Mouse (Mus musculus): ENCODE measurements around the gene Lmbrd2.

The Lmbrd2 gene

DNA sequence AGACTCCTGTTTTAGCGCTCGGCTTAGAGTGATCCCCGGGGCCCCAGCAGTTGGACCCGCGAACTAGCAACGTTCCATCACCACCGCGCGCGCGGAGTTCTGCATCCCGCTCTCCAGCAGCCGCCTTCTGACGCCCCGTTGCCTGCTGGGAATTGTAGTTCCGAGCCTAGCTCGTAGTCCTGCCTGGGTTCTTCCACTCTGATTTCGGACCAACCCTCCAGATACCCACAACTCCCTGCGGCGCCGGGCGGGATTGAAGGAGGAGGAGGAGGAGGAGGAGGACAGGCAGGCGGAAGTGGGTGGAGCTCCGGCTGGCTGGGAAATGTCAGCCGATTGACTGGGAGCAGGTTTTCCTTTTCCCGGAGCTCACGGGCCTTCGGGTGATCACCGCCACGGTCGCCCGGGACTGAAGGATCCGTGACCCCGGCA is at the start of gene Lmbrd2:
Lmbrd2 (plus strand) TSS at position 299 of the 429 bp plus-strand sequence.
- peak; percentile 98 to 99 for DNase-seq

- no peak for DNase-seq
Measured at GRCm38 (mm10) chr15:9090662-9091061, 49.7 kb upstream of the Lmbrd2 start.

GRCm38 (mm10) chr15:9093598-9094365 is 46.6 kb upstream of the Lmbrd2 start:
- DNase-seq = no peak

DNA sequence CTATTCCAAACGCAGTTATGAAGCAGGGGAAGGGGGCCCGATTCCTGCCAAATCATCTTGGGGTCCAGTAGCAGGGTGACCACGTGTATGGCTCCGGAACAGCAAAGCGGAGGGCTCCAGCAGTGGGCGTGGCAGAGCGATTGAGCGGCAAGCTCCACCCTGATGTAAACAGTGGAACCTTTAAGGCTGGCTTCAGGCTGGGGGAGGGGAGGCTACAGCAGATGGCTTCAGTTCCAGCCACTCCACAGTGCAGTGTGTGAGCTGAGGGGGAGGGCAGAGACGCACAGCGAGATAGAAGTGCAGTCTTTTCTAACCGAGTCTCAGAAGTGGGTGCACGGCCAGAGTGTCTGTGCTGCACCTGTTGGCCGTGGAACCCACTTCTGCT is 46.0 kb upstream of the Lmbrd2 start:
- DNase-seq = peak; percentile 55 to 70

DNA sequence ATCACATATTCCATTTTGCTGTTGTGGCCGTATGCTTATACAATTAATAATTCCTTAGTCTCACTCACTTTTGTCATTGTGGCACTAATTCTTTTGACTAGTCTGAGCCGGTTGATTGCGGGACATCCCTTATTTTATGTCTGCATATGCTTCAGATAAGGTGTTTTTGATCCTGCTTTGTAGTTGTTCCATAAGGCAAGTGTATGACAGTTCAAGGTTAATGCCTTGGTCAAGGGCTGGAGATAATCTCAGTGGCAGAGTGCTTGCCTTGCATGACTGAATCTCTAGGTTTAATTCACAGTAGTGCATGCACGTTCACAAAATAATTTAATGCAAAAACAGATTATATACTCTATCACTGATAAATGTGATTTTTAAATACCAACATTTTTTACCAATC is 43.5 kb upstream of the Lmbrd2 start:
- no peak for DNase-seq

GRCm38 (mm10) chr15:9100446-9101077 is 39.8 kb upstream of the Lmbrd2 start:
- no peak for DNase-seq

DNA sequence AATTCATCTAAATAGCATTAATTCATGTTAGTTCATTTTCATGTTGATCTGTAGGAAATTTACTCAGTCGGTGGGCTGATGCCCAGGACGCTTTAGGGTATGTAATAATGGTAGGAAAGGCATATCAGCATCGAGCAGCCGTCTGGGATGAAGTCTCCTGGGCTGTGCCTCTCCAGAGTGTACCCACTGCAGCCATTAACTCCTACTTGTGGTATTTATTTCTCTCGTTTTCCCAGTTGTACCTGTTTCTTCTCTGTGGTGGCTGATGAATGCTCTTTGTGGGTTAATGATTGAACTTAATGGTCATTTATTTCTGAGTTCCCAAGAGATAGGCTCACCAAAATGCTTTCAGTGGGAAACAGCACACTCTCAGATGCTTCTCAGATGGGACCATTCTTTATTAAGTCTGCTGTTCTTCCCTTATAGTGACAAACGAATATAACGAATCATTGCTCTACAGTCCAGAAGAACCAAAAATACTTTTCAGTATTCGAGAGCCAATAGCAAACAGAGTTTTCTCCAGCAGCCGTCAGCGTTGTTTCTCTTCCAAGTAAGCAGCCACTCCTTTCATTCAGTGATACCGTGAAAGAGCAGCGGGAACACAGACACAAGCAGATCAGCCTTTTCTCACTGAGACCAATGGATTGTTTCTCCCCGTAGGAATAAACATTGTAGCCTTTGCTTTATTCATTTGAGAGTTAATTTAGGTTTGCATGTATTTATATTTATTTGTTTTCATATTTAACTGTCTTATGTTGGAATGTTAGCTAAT is 33.9 kb upstream of the Lmbrd2 start:
- no peak for DNase-seq

DNA sequence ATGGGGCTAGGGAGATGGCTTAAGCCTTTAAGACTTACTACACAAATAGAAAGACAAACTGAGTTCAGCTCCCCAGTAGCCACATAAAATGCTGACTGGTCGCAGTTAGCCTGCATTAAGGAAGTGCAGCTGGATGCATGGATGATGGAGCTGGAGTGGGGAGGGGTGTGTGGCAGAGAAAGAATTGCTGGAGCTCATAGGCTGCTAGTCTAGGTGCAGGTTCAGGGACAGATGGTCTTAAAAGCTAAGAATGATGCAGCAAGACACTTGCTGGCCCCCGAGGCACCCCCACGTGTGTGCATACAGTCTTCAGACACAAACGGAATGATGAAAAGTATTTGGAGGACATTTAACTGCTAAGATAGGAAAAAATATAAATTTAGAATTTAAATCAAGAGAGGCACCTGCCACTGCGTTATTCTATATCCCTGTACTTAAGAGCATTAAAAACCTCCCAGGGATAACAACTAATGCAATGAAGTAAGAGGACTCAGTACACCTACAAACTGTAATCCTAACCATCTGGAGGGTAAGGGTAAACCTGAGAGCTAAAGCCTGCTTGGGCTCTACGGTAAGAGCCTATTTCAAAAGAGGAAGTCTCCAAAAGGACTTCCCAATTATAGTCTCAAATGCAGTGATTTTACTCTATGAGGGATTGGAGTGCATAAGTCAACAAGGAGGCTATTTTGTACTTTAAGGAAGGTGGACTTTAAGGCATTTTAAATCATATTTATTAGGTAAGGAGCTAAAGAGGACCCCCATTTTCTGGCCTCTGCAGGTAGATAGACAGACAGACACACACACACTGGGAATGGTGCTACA is 29.6 kb upstream of the Lmbrd2 start:
- no peak for DNase-seq

DNA sequence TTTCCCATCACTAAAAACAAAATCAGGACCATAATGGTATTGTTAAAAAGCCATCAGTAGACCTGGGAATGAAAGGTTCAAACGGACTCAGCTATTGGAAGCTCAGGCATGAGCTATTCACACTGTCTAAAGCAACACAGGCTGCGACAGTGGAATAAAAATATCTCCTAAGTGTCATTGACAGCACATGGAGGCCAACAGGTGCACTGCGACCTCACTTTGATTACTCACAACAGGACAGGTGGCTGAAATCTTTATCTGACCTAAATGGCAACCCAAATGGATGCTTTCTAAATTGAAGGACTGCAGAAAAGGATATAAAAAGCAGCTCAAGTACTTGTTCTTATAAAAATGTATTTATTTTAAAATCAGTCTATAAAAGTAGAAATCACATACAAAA is 28.7 kb upstream of the Lmbrd2 start:
- no peak for DNase-seq

DNA sequence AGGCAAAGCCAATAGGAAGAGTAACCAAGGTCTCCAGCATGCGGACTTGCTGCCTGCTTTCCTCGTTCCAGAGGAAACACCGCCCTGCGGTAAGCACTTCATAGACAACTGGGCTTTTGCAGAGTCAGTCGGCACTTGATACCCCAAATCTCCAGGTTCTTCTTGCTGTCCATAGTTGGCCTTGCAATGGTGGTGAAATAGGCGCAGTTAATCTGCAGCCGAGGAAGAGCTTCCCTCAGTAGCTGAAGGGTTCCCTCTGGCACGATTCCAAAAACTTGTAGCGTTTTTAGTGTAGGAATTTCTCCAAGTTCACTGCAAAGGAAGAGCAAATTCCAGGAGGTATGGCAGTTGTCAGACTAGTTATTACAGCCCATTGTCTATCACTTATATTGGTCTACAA is 26.8 kb upstream of the Lmbrd2 start:
- DNase-seq = no peak

- DNase-seq = no peak
Measured at GRCm38 (mm10) chr15:9114131-9114530, 26.2 kb upstream of the Lmbrd2 start.

DNA sequence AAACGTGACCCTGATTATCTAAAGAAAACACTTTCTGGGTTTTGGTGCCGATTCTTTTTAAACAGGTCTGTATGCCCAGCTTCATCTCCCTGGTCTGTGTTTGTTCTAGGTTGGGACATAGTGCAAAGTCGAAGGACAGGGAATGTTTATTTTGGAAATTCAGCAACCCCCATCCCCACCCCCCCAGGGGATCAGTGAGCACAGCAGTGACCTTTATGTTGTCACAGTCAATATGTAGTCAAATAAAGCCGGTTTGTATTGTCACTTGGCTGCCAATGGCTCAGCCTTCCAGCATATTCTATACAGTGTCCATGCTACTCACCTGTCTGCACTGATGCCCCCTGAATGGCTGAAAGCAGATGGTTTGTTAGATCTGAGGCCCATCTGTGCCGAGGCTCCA is 25.8 kb upstream of the Lmbrd2 start:
- no peak for DNase-seq

DNA sequence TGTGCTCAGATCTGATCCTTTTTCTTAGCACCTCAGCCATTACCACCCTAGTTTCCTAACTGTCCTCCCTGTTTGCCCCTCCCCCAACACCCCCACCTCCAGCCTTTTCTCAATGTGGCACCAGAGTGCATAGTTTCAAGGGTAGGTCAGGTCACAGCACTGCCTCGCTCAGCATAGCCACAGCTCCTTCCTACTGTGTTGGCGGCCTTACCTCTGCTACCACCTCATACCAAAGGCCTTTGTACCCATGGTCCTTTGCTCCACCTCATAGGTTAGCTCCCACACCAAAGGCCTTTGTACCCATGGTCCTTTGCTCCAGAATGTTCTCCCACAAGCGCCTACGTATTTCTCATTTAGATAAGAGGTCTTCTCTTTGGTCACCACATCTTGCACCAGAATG is 21.5 kb upstream of the Lmbrd2 start:
- DNase-seq = no peak

- peak; percentile 32 to 40 for DNase-seq
Measured at GRCm38 (mm10) chr15:9120081-9120480, 20.3 kb upstream of the Lmbrd2 start.

- no peak for DNase-seq
Measured at GRCm38 (mm10) chr15:9122989-9123388, 17.4 kb upstream of the Lmbrd2 start.

DNA sequence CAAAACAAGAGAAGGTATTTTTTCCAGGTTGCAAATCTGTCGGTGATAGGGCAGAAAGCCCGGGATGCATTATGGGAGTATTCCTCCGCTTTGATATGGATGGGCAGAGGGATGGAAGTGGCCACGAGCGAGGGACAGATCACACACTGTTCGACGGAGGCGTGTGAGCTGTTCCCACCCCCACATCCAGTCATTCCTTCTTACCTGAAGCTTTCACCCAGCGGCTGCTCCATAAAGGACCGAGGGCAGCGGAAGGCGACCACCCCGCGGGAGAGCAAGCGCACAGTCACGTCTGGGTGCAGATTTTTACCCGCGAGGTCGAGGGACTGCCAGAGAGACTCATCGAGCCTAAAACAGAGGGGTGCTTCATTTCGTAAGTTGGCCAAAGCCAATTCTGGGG is 15.5 kb upstream of the Lmbrd2 start:
- DNase-seq = no peak

DNA sequence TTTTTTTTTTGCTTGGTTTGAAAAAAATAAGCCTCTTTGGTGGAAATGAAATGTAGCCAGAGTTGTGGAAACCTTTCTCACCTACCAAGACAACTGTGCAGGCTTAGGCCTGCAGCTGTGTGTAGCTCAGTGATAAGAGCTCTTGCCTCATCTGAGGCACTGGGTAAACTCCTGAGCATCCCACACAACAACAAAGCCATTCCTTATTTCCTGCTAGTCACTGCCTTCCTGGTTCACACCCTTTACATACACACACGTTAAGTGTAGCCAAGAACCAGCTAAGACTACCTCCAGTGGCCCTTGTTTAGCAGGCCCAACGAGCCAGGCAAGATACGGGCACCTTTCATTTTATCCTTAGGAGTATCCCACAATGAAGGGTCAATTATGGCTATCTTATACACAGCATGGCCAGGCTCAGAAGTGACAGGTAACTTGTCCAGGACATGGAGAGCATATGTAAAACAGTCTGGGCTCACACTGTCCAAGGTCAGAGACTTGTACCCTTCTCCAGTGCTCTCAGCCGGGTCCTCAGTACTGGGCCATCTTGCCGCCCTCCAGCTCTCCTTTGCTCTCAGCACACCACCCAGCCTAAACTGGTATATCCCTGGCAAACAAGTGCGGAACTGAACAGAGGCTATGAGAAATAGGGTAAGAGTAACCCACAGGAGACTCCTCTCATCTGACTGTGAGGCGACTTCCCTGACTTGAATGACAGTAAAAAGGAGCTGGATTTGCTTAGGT is 13.1 kb upstream of the Lmbrd2 start:
- no peak for DNase-seq

DNA sequence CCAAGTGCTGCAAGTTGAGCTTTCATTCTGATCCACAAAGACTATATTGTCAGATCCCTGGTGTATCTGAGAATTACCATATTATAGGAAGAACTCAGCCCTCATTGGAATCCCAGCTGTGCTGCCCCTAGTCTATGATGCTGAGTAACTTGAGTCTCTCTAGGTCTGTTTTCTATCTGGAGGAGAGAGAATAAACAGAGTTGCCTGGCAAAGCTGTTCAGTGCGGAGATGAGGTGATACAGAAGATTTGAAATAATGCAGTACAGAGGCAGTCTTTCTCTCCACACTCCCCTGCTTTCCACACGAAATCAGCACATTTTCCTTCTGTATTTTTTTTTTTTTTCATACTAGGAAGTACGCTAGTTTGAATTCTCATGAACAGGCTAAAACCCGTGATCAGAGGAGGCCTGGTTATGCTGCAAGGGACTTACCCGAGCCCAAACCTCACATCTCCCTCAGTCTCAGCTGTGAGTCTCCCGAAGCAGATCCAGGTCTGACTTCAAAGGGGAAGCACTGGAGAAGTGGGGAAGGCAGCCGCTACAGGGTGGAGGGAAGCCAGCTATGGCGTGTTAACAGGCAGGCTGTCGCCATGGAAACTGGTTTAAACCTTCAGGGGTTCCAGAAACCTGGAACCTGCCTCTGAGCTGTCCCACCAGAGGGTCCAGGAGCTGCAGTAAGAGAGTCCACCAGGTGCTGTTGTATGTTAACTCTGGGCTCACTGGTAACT is 9.4 kb upstream of the Lmbrd2 start:
- DNase-seq = no peak

DNA sequence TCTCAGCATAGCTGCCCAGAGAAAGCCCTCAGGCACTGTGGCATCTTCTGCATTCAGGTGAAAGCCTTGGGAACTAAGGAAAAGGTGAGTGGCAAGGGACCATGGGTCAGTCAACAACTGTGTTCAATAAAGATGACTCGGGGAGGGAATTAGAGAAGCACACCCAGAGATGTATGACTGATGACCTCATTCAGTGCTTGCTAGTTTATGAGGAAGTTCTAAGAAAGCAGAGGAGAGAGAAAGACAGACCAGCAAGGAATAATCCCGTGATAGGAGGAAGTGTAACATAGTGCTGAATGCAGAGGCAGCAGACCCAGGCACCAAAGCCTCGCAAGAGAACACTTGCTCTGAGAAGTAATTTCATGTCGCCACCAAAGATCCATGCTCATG is 8.9 kb upstream of the Lmbrd2 start:
- no peak for DNase-seq

- no peak for DNase-seq
Measured at GRCm38 (mm10) chr15:9132693-9133443, 7.5 kb upstream of the Lmbrd2 start.
